Mouse (Mus musculus): ENCODE data around the gene Ube2cbp.

Gene Ube2cbp

GRCm38 (mm10) chr9:86464151-86465105 lies at the start of gene Ube2cbp:
Gene Ube2cbp, minus strand, starts transcription at chr9:86464950.
- peak; percentile 81 to 83 for DNase-seq (ENCODE audit: low spot score in 2 of 2)

- no peak for DNase-seq (ENCODE audit: low spot score in 2 of 2)
These were observed 49.6 kb upstream of the Ube2cbp start for GRCm38 (mm10) chr9:86514390-86514789.

- no peak for DNase-seq (ENCODE audit: low spot score in 2 of 2)
These were observed 49.0 kb upstream of the Ube2cbp start for GRCm38 (mm10) chr9:86513733-86514132.

- DNase-seq (ENCODE audit: low spot score in 2 of 2), result no peak
These were observed 42.7 kb upstream of the Ube2cbp start for GRCm38 (mm10) chr9:86507437-86507836.

GRCm38 (mm10) chr9:86499083-86499482 lies 34.3 kb upstream of the Ube2cbp start:
- DNase-seq (ENCODE audit: low spot score in 2 of 2), result no peak

- DNase-seq (ENCODE audit: low spot score in 2 of 2), result no peak
These were observed 31.5 kb upstream of the Ube2cbp start for GRCm38 (mm10) chr9:86496261-86496660.

GRCm38 (mm10) chr9:86491740-86492139 lies 27.0 kb upstream of the Ube2cbp start:
- DNase-seq (ENCODE audit: low spot score in 2 of 2), result no peak

- no peak for DNase-seq (ENCODE audit: low spot score in 2 of 2)
These were observed 17.5 kb upstream of the Ube2cbp start for GRCm38 (mm10) chr9:86482236-86482635.

GRCm38 (mm10) chr9:86478414-86479093 lies 13.8 kb upstream of the Ube2cbp start:
- DNase-seq (ENCODE audit: low spot score in 2 of 2), result no peak

- no peak for DNase-seq (ENCODE audit: low spot score in 2 of 2)
These were observed 12.0 kb upstream of the Ube2cbp start for GRCm38 (mm10) chr9:86476763-86477162.

GRCm38 (mm10) chr9:86475956-86476355 lies 11.2 kb upstream of the Ube2cbp start:
- DNase-seq (ENCODE audit: low spot score in 2 of 2), result no peak

- DNase-seq (ENCODE audit: low spot score in 2 of 2), result peak; percentile 86 to 92
These were observed 2.5 kb upstream of the Ube2cbp start, which contains the start of gene Dop1a for GRCm38 (mm10) chr9:86466990-86467870. Gene Dop1a, plus strand, starts transcription at chr9:86467154.

- DNase-seq (ENCODE audit: low spot score in 2 of 2), result no peak
These were observed 11.1 kb downstream of the Ube2cbp start for GRCm38 (mm10) chr9:86453626-86454025.

- DNase-seq (ENCODE audit: low spot score in 2 of 2), result peak in 1 of 2 experiments; percentile 67
These were observed 13.1 kb downstream of the Ube2cbp start for GRCm38 (mm10) chr9:86451617-86452016.

GRCm38 (mm10) chr9:86451094-86451493 lies 13.7 kb downstream of the Ube2cbp start:
- DNase-seq (ENCODE audit: low spot score in 2 of 2), result no peak

GRCm38 (mm10) chr9:86449581-86449980 lies 15.2 kb downstream of the Ube2cbp start:
- DNase-seq (ENCODE audit: low spot score in 2 of 2), result peak; percentile 49 to 83

GRCm38 (mm10) chr9:86447431-86447830 lies 17.3 kb downstream of the Ube2cbp start:
- DNase-seq (ENCODE audit: low spot score in 2 of 2), result no peak

- DNase-seq (ENCODE audit: low spot score in 2 of 2), result no peak
These were observed 17.9 kb downstream of the Ube2cbp start for GRCm38 (mm10) chr9:86446847-86447246.

- no peak for DNase-seq (ENCODE audit: low spot score in 2 of 2)
These were observed 22.5 kb downstream of the Ube2cbp start for GRCm38 (mm10) chr9:86442248-86442647.

- no peak for DNase-seq (ENCODE audit: low spot score in 2 of 2)
These were observed 26.3 kb downstream of the Ube2cbp start for GRCm38 (mm10) chr9:86438337-86439009.

- no peak for DNase-seq (ENCODE audit: low spot score in 2 of 2)
These were observed 28.1 kb downstream of the Ube2cbp start for GRCm38 (mm10) chr9:86436608-86437007.

Data from urinary bladder, postnatal 4 days (tissue).